Mouse (Mus musculus) urinary bladder, postnatal 10 days (tissue): ENCODE data around the gene Sh2d7.
A peak's percentile ranks its signal among the peaks of the same experiment; 100 is the strongest.
"Not testable (repeated sequence)": the region's sequence is repeated elsewhere in the genome, so short reads cannot be mapped to it uniquely, and the experiment has no call there.

Source experiments
- DNase-seq: peaks from one replicate; pipeline ENCODE4 v3.0.0; 2022; ENCODE audit warnings: low spot score

Gene Sh2d7

DNA sequence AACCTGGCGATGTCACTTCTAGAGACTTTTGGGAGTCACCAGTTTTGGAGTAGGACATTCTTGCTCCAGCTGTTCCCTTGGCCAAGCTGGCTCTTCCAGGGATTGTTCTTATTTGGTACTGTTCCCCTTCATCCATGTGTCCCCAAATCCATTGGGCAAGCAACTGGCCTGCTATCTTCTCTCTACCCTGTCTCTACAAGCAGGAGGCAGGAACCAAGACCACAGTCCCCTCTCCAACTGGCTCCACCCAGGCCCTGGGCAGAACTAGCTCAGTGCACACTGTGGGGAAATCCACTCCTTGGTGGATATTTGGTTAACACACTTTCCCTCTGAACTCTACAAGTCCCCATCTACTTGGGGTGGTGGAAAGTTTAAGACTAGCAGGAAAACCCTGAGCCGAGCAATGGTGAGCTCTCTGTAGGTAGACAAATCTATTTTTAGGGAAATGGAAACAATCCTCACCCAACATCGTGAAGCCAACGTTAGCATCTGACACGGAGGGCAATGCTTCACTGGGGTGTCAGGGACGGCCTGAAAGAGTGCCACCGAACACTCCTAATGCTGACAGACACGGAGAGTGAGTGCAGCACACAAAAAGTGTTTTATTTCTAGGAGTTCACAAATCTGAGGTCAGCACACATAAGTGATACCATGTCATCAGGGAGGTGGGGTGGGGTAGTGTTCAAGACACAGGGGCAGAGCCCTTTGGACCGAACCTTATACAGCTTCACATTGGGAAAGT is 5.6 kb downstream of the Sh2d7 start:
- no peak for DNase-seq

GRCm38 (mm10) chr9:54544954-54545315 is 6.2 kb downstream of the Sh2d7 start:
- no peak for DNase-seq

DNA sequence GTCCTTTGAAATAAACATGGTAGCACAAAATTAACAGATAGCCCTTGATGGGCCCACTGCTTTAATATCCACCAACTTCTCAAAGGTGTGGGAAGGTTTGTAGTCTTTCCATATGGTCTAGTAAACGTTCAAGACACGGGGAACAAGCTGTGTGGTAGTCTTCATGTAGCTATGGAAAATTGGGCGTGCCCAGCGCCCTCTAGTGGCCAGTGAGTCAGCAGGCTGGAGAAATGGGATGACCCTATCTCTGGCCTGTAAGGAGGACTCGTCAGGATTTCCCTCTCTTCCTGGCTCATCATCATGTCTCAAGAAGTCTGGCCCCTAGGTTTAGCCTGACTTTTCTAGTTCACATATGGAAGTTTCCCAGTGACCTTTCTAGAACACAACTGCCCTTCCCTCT is 8.8 kb downstream of the Sh2d7 start:
- DNase-seq = no peak

DNA sequence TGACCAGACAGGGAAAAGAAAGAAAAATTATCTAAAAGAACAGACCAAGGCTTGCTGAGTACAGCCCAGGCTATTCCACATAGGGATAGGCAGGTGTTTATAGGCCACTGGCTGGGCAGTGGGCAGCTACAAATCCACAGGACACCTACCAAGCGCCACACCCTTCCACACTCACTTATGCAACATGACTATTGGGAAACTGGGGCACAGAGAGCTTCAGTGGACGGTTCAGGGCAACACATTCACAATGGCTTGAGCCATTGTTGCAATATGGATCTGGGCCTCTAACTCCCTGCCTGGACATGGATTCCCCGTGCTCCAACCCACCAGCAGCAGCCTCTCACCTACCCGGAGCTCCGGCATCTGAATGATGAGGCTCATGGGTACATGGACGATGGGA is 10.6 kb downstream of the Sh2d7 start:
- no peak for DNase-seq

- no peak for DNase-seq
These were observed 13.6 kb downstream of the Sh2d7 start for GRCm38 (mm10) chr9:54552409-54552808.

DNA sequence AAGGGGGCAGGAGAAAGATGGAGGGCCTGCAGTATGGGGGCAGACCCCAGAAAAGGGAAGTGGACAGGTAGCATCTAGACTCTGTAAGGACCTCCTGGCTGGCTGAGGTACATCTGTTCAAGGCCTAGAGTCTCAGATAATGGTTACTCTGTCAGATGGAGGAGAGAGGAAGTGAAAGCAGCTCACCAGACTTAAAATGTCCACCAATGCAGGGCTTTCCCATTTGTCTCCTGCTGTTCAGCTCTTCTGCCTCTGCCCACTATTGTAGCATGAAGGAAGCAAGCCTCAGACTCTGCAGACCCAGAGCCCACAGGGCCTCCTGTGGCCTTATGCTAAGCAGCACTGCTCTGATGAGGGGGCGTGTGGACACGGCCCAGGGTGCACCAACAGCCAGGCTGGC is 16.3 kb downstream of the Sh2d7 start:
- DNase-seq = no peak

- no peak for DNase-seq
These were observed 19.9 kb downstream of the Sh2d7 start for GRCm38 (mm10) chr9:54558731-54559130.

DNA sequence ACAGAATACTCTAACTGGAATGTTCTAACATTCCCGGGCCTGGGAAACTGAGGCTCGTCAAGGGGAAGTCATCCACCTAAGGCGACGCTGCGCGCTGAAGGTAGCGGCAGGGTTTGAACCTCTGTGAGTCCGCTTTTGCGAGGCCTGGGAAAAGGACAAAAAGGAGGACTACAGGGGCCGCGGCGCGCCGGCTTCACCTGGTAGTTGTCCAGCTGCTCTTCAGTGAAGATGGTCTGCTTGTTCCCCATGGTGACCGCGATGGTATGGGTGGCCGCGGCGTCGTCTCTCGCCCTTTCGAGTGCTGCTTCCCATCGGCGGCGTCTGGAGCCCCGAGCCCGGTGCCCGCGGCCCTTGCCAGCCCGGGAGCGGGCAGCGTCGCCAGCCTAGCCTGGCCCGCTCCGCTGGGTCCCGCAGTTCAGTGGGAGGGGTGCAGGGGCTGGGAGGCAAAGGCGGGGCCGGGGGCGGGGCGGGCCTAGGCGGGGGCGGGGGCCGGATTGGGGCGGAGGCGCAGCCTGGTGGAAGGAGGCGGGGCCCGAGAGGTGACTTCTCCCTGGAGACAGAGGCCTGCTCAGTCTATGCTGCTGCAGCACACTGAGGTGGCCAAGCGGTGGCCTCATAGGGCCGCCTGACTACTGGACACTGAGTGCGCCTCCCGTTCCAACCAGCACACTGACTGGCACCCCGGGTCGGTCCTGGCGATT is 21.1 kb downstream of the Sh2d7 start, which contains the start of gene Cib2:
Gene Cib2 (minus strand): TSS at position 448 of the 701 bp plus-strand sequence.
- peak; percentile 31 for DNase-seq

DNA sequence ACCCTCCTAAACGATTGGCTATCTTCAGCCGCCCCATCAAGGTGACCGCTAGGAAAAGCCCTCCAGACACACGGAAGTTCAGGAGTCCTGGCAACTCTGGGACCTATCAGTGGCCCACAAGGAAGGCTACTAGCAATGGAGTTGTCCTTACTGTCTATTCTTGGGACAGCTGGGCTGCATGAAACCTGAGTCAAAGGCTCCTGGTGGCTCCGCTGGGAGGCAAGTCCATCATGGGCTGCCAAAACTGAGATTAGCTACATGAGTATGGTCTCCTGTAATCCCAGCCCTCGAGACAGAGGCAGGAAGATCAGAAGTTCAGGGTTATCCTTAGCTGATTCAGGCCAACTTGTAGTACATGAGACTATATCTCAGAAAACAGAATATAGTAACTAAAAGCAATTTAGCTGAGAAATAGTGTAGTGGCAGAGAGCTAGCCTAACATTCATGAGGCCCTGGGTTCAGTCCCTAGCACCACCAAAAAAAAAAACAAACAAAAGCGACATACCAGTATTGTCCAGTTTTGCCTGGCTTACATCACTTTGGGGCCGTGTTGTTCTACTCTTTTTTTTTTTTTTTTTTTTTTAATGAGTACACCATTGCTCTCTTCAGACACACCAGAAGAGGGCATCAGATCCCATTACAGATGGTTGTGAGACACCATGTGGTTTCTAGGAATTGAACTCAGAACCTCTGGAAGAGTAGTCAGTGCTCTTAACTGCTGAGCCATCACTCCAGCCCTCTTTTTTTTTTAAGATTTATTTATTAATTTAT is 22.2 kb downstream of the Sh2d7 start:
- DNase-seq = no peak

- no peak for DNase-seq
These were observed 28.2 kb downstream of the Sh2d7 start for GRCm38 (mm10) chr9:54566958-54567357.

DNA sequence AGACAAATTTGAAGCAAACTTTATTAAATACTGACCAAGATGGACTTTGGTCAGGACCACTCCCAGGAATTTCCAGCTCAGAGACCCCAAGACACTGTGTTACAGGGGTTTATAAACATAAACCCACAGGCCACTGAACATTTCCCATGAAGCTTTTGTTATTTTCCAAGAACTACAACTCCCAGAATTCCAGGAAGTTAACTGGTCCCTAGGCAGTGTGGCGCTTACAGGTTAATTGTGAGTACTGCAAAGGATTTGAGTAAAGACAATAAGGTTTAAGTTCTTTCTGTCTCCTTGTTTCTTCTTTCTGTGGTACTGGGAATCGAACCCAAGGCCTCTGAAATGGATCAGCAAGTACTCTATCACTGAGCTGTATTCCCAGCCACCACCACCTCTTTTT is 29.9 kb downstream of the Sh2d7 start:
- DNase-seq = no peak

- no peak for DNase-seq
These were observed 32.5 kb downstream of the Sh2d7 start for GRCm38 (mm10) chr9:54571130-54571839.

DNA sequence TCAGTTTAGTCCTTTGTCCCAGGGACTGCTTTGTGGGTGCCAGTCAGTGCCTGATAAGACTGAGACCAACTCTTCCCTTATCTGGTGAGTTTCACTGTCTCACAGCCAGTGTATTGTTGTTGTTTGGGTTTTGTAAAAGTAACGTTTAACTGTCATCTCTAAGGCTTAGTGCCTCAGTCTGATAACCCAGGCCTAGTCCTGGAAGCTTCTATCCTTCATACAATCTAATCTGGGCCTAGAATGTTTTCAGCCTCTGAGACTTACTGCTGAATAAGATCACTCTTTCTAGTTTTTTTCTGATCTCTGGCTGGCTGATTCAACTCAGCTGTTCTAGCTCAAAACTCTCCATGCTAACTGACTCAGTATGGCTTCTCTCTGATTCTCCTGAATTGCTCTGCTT is 44.9 kb downstream of the Sh2d7 start:
- no peak for DNase-seq

- DNase-seq = not testable (repeated sequence)
These were observed 45.3 kb downstream of the Sh2d7 start for GRCm38 (mm10) chr9:54584127-54584526.

DNA sequence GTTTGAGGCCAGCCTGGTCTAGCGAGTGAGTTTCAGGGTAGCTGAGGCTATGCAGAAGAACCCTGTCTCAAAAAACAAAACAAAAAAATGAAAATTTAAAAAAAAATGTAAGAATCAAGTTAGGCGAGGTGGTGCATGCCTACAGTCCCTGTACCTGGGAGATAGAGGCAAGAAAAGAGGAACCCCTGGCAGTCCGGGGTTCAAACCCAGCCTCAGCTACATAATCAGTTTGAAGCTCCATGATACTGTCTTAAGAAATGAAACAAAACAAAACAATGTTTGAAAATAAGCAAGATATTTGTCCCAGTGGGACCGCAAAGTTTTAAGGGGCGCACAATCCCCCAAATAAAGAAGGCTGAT is 47.0 kb downstream of the Sh2d7 start:
- no peak for DNase-seq

DNA sequence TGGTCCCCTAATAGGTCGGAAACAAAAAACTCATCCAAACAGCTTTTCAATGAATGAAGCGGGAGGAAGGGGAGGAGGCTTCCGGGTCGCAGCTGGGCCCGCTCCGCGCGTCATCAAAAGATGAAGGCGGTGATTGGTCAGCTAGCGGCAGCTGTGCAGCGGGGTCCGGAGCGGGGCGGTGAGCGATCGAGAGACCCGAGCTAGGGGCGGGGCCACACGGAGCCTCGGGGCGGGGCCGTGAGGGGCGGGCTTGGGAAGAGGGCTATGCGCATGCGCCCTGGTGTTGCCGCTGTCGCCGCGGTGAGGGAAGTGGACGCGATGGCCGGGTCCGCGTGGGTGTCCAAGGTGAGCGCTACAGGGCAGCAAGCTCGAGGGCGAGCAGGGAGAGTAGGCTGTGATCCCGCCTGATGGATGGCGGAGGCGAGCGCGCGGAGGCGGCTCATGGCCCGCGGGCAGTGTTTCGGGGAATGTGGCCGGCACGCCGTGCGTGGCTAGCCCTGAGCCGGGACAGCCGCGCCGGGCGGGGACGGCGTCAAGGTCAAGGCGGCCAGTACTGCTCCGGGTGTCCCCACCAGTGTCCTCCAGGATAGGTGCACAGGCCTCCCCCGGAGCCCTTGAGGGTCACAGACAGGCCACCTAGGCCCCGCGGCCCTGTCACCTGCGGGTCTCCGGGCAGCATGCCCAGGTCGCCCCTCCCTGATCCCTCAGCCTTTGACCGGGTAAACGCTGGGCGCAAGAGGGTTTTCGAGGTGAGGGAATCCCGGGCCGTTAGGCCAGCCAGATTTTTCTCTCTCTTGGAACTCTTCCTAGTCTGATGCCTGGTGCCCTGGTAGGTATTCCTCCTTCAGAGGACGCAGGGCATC is 47.6 kb downstream of the Sh2d7 start, which contains the start of gene Idh3a:
Gene Idh3a (plus strand): TSS at position 136 of the 863 bp plus-strand sequence.
- peak; percentile 91 for DNase-seq

- no peak for DNase-seq
These were observed 49.1 kb downstream of the Sh2d7 start for GRCm38 (mm10) chr9:54587863-54588262.

DNA sequence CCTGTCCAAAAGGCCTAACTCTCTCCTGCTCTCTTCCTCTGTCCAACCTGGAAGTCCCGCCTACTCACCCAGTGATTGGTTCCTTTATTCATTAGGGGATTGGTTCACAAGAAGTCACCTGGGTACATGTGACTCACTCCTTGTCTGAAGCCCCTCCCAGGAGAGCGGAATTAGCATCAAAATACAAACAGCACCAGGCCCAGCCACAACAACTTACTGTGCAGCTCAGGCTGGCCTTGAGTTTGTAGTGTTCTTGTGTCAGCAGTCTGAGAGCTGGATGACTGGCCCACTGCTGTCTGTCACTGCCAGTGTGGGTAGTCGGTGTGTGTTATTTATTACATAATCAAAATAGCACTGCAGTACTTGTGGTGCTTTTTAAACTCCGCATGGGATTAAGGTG is 54.9 kb downstream of the Sh2d7 start:
- DNase-seq = not testable (repeated sequence)
